Mouse (Mus musculus) layer of hippocampus, adult 18-20 months (tissue): ENCODE measurements around the gene Map2k5. TPM values are rescaled to one million over a fixed set of nuclear protein-coding genes. Genes with fewer than 3 reads are reported as not detected.
A peak's percentile ranks its signal among the peaks of the same experiment; 100 is the strongest.

Experiments
- DNase-seq, 2 experiments: peaks; one replicate each; pipeline ENCODE4 v3.0.0; 2022; ENCODE audit warnings: low spot score in 2 of 2
- total RNA-seq, 2 experiments: library from RNA; stranded (reverse); gene quantifications; 2 replicates each; pipeline ENCODE4 v1.2.3; 2021

The Map2k5 gene
- total RNA-seq, 2 experiments from 2014 or later = 29.9 to 32.7 TPM

GRCm38 (mm10) chr9:63133659-63134058 is 244.0 kb downstream of the Map2k5 start:
- no peak for DNase-seq

- peak; percentile 94 to 97 for DNase-seq
Observed at GRCm38 (mm10) chr9:63132673-63133601, 244.8 kb downstream of the Map2k5 start.

DNA sequence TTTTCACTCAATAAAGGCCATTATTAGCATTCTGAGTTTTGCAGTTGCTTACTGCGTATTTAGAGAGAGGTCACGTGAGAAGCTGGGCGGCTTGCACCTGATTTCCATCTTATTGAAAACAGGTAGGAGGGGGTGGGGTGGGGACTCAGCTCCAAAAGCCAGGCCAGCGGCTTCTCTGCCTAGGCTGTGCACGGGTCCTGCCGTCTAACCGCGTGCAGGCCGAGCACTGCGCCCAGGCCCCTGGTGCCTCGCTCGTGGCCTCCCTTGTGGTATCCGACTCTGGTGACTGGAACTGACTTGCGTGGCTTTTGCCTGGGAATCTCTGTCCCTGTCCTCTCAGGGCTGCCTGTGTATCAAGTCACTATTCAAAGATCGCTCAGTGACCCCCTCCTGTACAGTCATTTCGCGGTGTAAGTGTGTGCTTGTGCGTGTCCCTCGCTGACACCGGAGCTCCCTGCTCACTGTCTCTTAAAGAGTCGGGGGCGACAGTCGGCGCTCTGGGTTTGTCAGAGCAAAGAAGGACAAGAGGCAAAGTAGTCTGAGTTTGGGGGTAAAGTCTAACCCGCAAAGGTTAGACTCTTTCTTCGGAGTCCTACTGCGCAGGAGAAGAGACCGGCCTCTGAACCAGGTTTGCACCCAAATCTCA is 245.6 kb downstream of the Map2k5 start:
- DNase-seq = peak in 1 of 2 experiments; percentile 53

DNA sequence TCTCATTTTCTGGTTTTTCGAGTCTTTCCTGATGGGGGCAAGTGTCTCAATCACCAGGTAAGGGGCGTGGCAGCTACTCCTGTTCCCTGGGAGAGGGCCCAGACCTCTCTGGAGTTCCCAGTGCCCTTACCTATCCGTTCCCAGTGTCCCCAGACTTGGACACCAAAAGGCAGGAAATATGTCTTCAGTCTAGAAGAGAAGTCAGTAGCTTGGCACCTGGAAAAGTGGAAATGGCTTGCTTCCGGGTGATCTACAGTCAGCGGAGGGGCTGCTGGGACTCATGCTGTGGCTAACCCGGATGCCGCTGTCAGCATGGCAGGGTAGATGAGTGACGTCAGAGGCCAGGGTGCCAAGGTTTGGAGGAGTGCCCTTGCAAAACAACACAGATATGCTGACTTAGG is 248.1 kb downstream of the Map2k5 start:
- DNase-seq = no peak

GRCm38 (mm10) chr9:63124512-63124911 is 253.2 kb downstream of the Map2k5 start:
- DNase-seq = no peak

DNA sequence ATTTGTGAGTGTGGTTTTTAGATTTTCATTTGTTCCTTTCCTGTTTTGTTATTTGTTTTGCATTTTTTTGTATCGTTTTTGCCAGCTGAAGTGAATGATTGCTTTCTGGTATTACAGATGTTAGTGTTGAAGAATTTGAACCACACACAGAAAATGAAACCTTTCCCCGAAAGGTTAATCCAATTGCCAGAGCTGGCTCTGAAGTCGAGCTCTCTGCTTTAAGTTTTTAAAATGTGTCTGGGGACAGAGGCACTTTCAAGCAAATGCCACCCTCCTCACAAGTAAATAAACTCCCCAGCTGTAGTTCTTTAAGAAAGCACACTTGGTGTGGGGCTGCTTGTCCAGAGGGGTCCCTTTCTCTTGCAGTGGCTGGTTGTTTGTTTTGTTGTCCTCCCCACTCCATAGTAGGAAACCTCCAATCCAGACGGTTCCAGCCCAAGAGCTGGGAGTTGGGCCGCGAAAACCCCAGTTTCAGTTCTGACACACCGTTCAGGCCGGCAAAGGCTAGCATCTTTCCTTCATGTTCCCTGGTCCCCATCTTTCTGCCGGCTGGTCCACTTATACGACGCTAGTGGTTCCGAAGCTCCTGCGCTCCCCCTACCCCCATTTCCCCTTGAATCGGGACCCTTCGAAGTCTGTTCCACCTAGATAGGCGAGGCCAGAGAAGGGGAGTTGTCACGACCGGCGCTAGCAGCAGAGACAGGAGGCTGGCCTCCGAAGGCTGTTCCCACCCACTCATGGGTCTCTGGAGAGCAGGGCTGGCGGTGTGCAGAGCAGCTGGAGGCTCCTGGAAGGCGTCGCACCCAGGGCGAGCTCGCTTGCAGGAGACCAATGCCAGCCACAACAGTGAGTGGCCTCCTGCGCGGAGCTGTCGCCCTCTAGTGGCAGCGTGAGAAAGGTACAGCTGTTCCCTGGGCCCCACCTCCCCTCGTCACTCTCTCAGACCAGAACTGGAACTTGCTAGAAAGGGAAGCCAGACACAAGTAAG is 254.0 kb downstream of the Map2k5 start:
- DNase-seq = peak; percentile 81 to 91

DNA sequence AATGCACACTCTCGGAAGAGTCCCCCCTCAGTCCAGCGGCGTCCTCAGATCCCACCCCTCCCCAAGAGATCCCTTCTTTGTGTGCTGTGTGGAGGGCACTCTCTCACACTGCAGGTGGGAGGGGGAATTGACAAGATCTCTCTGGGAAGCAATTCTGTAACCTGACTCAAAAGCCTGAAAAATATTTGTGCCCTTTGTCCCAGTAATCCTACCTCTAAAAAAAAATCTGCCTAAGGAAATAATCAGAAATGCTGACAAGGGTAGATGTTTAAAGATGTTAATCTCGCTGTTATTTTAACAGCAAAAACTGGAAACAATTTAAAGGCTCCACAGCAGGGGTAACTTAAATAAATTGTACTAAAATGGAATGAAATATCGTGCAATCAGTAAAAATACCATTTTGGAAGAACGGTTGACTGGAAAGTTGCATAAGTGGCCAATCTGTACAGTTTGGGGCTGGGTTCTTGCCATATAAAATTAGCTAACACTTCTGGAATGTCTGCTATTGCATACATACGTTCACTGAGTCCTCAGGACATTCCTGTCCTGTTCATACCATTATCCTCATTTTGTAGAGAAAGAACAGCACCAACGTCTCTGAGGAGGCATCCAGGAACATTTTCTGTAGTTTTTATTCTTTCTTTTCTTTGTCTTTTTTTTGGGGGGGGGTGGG is 255.4 kb downstream of the Map2k5 start:
- DNase-seq = no peak

- no peak for DNase-seq
Observed at GRCm38 (mm10) chr9:63118385-63118784, 259.3 kb downstream of the Map2k5 start.

Other genes with a start within 250 kb of the Map2k5 start
- gene Skor1, start 228.9 kb downstream of the Map2k5 start, total RNA-seq = under 1 TPM; 0.07 to 0.15 TPM
- gene 2300009A05Rik, start 21.3 kb upstream of the Map2k5 start, total RNA-seq = 10 to 100 TPM; 24.6 to 30.0 TPM
- gene Iqch, start 224.6 kb upstream of the Map2k5 start, total RNA-seq = under 1 TPM in 1 of 2 experiments, not detected in 1; 0.07 TPM
- 10 to 100 TPM; 59.0 to 64.8 TPM for gene Aagab, start 224.8 kb upstream of the Map2k5 start, total RNA-seq